Mouse (Mus musculus): ENCODE data around the gene Agmat.

GRCm38 (mm10) chr4:141766668-141767352 lies 20.3 kb downstream of the Agmat start:
- TF ChIP-seq POLR2A (IDR thresholded peaks at IDR 0.05; ENCODE audit: low read depth, low read length) (no peak), CTCF (IDR thresholded peaks at IDR 0.05; ENCODE audit: extremely low read depth, insufficient read length, insufficient replicate concordance, low read depth, low read length) (no peak)

Measured in small intestine, adult 2 months (tissue).